Mouse (Mus musculus): ENCODE measurements around the gene Rps19bp1.

The Rps19bp1 gene

GRCm38 (mm10) chr15:80221031-80221430 lies 43.1 kb downstream of the Rps19bp1 start:
- DNase-seq (ENCODE audit: extremely low spot score, low read depth, low spot score) = no peak

- DNase-seq (ENCODE audit: extremely low spot score, low read depth, low spot score) = no peak
These were observed 44.1 kb downstream of the Rps19bp1 start for GRCm38 (mm10) chr15:80219705-80220657.

- DNase-seq (ENCODE audit: extremely low spot score, low read depth, low spot score) = no peak
These were observed 44.9 kb downstream of the Rps19bp1 start for GRCm38 (mm10) chr15:80219211-80219610.

GRCm38 (mm10) chr15:80217476-80217875 lies 46.6 kb downstream of the Rps19bp1 start:
- DNase-seq (ENCODE audit: extremely low spot score, low read depth, low spot score) = no peak

GRCm38 (mm10) chr15:80216480-80216820 lies 47.7 kb downstream of the Rps19bp1 start:
- DNase-seq (ENCODE audit: extremely low spot score, low read depth, low spot score) = no peak

GRCm38 (mm10) chr15:80215716-80216479 lies 48.2 kb downstream of the Rps19bp1 start:
- DNase-seq (ENCODE audit: extremely low spot score, low read depth, low spot score) = no peak

- no peak for DNase-seq (ENCODE audit: extremely low spot score, low read depth, low spot score)
These were observed 50.4 kb downstream of the Rps19bp1 start for GRCm38 (mm10) chr15:80213688-80214087.

Measured in hindlimb bud, embryonic 11.5 days (tissue).